Mouse (Mus musculus): ENCODE data around the gene Tns1.

The Tns1 gene

GRCm38 (mm10) chr1:74013296-74014031 lies 110.8 kb downstream of the Tns1 start:
- DNase-seq (ENCODE audit: low read depth, low spot score), result no peak

DNA sequence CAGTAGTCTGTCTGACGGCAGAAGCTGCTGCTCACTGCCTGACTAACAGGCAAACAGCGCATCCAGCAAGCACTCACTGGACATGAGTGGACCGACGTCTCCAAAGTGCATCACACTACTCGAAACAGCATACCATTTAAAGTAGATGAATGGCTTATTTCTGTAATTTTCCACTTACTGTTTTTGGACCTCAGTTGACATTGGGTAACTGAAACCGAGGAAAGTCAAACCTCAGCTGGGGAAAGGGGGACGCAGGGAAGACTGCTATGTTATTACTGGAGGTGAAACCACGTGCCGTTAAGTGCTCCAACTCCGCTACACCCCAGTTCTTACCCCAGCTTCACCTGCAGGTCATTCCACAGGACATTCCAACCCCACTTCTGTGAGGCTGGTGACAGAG lies 111.5 kb downstream of the Tns1 start:
- DNase-seq (ENCODE audit: low read depth, low spot score), result no peak

DNA sequence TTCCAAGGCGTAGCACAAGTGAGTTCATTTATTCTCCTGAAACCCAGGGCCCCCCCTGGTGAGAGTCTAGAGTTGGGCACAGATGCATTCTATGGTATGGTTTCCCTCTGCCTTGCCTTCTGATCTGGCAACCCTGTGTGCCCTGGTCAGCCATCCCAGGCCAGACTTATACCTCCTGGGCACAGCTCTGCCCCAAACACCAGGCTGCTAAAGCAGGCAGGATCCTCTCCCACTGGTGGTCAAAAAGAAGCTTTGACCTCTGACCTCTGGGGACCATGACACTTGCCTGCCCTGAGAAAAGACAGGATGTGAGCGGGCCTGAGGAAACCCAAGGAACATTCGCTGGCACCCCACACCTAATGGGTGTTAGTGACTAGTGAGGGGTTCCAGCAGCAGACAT lies 114.8 kb downstream of the Tns1 start:
- DNase-seq (ENCODE audit: low read depth, low spot score), result no peak

DNA sequence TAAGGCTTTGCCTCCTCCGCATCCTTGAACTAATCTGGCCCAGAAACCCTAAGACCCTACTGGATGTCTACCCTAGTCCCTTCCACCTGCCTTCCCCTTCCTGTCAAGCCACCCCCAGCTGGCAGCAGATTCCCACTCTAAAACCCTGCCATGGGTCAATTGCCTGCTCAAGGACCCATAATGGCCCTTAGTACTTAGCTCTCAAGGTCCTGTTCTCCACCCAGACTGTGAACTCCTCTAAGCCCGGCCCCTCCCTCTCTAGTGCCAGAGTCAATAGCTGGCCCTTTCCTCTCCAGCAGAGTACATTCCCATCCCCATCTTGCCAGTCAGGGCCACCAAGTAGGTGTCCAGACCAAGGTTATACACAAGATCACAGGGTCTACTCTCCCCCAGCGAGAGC lies 115.3 kb downstream of the Tns1 start:
- DNase-seq (ENCODE audit: low read depth, low spot score), result no peak

DNA sequence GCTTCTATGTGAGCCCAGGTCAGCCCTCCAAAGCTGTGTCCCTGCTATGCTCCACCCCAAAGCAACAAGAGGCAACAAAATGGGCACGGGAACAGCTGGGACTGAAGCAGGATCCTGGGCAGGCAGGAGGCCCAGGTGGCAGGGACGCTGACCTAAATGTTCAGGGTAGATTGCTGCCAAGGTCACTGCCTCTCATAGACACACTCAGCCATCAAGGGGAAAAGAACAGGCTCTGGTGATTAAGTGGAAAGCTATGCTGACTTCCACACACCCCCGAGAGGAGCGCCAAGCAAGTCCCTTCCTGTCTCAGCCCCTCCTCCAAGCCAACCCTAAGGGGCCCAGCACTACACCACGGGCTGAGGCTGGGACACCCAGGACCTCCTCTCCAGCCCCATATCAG lies 115.8 kb downstream of the Tns1 start:
- DNase-seq (ENCODE audit: low read depth, low spot score), result peak; percentile 40

GRCm38 (mm10) chr1:74007398-74008050 lies 116.7 kb downstream of the Tns1 start:
- no peak for DNase-seq (ENCODE audit: low read depth, low spot score)

DNA sequence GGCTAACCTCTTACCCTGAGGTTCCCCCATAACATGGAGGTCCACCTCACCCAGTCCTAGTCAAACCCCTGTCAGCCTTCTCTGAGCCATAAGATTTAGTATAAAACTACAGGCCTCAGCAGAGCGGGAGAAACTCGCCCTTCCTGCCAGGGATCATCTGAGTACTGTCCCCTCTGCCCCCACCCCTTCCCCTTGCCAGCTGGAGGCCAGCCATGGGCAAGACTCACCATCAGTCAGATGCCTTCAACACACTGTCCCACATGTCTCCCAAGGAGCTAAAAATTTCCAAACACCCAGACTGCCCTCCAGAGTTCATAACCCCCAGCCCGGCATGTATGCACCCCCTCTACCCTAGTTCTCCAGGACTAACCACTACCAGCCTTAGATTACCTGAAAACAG lies 119.2 kb downstream of the Tns1 start:
- no peak for DNase-seq (ENCODE audit: low read depth, low spot score)

- no peak for DNase-seq (ENCODE audit: low read depth, low spot score)
Measured at GRCm38 (mm10) chr1:74003723-74004122, 120.5 kb downstream of the Tns1 start.

DNA sequence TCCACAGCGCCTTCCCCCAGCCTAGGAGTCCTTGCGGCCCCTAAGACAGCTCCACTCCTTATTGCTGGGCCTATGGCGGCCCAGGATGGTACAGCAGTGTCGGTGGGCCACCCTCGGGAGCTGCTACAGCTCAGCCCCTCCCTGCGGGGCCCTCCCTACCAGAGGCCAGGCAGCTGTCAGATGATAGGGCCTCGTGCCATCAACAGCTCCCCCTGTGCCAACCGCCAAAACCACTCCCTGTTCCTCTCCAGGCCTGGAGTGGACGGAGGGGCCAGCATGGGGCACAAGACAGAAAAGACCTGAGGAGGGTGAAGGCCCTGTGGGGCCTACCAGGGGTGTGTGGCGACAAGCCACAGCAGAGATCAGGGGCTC lies 122.8 kb downstream of the Tns1 start:
- DNase-seq (ENCODE audit: low read depth, low spot score), result no peak

GRCm38 (mm10) chr1:74000810-74001448 lies 123.3 kb downstream of the Tns1 start:
- DNase-seq (ENCODE audit: low read depth, low spot score), result no peak

DNA sequence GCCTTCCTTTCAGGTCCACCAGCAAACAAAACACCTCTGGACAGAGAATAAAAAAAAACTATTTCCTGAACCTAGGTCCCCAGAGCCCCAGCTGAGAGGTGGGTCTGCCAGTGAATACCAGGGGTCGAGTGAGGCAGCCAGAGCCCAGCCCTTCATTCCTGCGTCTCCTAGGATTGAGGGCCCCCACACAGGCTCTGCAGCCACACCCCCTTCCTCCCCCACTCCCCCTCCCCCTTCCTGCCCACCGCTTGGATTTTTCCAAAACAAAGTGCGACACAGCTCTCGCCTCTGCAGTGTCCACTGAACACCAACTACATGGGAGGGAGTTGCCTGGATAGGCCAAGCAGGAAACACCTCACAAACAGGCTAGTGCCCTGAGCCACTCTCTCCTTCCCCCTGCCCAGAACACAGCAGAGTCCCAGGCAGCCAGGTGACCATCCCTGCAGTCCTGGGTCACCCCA lies 124.0 kb downstream of the Tns1 start:
- no peak for DNase-seq (ENCODE audit: low read depth, low spot score)

- no peak for DNase-seq (ENCODE audit: low read depth, low spot score)
Measured at GRCm38 (mm10) chr1:73999533-73999932, 124.7 kb downstream of the Tns1 start.

GRCm38 (mm10) chr1:73998925-73999375 lies 125.3 kb downstream of the Tns1 start:
- DNase-seq (ENCODE audit: low read depth, low spot score), result no peak

DNA sequence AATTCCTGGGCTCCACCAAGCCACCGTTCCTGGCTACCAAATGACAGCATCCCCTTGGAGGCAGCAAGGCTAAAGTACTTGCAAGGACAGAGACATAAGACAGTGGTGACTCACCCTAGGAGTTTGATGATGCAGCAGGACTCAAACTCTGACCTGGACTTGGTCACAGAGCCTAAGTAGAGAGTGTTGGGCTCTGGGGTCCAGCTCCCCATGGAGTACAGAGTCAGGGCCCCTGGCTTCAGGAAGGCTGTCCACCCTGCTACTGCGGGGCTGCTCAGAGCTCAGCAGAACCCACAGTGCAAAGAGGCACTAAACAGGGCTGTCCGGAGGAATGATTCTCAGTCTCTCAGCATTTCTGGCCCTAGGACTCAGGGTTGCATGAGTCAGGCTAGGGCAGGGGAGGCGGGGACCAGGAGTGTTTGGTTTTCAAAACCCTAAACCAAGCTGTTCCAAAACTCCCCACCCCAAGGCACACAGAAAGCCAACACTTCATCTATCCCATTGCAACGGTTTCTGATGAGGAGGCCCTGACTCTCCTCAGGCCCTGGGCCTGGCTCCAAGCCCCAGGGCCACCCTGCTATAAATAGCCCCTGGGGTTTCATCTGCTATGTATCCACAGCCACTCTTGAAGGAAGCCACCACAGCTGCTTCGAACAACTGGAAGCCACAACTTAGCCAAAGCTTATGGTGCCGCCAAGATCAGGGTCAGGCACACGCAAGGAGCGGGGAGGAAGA lies 126.0 kb downstream of the Tns1 start:
- DNase-seq (ENCODE audit: low read depth, low spot score), result peak; percentile 9

DNA sequence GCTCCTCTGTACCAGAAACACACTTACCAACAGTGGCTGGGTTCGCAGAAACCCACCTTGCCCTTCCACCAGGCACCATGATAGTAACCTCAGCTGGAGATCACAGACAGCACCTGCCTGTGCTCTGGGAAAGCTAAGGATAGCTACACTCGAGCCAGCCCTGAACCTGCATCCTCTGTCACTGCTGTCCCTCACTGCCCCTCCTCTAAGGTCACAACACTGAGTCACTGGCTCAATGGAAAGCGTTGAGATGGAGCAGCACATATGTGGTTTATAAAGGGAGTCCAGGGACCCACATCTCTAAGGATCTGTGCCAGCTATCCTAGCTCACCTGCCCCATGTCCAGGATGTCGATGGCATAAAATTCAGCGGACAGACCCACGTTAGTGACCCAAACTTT lies 126.9 kb downstream of the Tns1 start:
- no peak for DNase-seq (ENCODE audit: low read depth, low spot score)

DNA sequence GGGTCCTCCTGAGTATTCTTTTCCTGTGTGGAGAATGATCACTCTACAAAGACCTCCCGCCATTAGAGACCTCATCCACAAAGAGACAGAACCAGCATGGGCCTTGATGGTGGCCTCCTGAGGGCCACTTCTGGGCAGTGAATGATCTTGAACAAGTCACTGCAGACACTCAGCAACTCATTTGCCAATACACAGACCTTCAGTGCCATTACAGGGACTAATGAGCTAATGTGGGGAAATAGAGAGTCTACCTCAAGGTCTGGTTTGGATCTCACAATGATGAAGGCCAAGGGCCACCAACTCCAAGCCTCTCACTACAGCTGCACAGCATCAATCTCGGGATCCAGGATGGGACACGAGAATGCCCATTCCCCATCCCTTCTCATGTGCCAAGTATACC lies 127.6 kb downstream of the Tns1 start:
- DNase-seq (ENCODE audit: low read depth, low spot score), result no peak

DNA sequence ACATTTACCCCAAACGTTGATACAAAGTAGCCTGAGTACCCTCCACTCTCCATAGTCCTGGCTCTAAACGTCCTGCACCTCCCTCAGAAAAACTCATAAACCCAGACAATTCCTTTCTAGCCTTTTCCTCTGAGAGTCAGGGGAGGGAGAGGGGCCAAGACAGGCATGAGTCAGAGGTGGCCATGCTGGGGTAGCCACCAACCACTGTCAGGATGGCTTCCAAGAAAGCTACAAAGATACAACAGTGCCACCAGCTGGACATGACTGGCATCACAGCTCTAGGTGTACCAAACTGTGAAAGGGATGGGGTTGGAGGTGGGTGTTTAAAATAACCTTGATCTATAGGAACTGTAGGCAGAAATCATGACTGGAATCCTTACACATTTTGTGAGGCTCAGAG lies 128.0 kb downstream of the Tns1 start:
- DNase-seq (ENCODE audit: low read depth, low spot score), result peak; percentile 71

- DNase-seq (ENCODE audit: low read depth, low spot score), result no peak
Measured at GRCm38 (mm10) chr1:73995063-73995810, 129.0 kb downstream of the Tns1 start.

DNA sequence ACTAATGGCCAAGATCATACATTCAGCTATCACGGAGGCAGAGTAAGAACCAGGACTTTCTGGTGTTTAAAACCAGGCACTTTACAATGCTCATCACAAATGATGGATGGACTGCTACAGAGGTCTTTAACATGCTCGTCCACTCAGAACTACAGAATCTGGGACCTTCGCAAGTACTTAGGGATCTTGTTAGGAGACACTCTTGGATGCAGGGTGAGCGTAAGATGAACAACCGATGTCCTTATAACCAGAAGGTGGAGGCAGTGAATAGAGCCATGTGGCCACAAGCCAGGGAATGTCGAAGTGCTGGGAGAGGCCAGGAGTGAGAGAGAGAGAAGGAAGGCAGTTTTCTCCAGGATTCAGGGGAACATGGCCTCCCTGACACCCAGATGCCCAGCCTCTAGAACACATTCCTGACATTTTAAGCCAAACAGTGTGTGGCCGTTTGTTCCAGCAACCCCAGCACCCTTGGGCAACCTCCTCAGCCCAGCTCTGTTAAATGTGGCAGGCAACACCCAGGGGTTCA lies 130.3 kb downstream of the Tns1 start:
- DNase-seq (ENCODE audit: low read depth, low spot score), result no peak

DNA sequence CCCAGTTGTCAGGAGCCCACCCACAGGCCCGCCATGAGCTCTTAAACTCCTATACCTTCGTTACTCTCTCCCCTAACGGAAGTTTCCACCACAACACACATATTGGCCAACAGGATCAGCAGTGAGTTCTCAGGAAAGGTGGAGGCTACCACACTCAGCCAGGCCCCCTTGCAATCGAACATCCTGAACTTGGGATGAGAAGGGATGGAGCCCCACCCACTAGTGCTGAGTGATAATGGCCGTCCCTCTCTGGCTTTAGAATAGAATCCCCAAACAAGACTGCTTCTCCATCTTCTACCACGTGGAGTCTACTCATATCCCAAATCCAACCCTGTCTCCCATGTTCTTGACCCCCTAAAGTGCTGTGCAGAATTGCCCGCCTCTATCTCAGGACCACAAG lies 131.0 kb downstream of the Tns1 start:
- DNase-seq (ENCODE audit: low read depth, low spot score), result no peak

Data from brain, adult 2 months (tissue).